Mouse (Mus musculus) regulatory T cell (primary cell): ENCODE results near the gene Atad2b.

ENCODE experiments used
- in situ Hi-C: fragments of 300-600 bp; cut with MboI, MseI; formaldehyde crosslinking; loops from one replicate; pipeline ENCODE4 v1.15.1; 2025; ENCODE audit warnings: high pct_unique_total_duplicates

The Atad2b gene

GRCm38 (mm10) chr12:5081480-5081879 is 164.3 kb downstream of the Atad2b start:
- in situ Hi-C loops = no loop called here

- in situ Hi-C loops = no loop called here
Observed at GRCm38 (mm10) chr12:5084714-5085113, 167.6 kb downstream of the Atad2b start.

GRCm38 (mm10) chr12:5087787-5088519 is 170.8 kb downstream of the Atad2b start:
- in situ Hi-C loops = no loop called here

GRCm38 (mm10) chr12:5088639-5089038 is 171.5 kb downstream of the Atad2b start:
- in situ Hi-C loops = no loop called here
